Mouse (Mus musculus): ENCODE results near the gene Rassf5.
"Not testable (repeated sequence)": the region's sequence is repeated elsewhere in the genome, so short reads cannot be mapped to it uniquely, and the experiment has no call there.

Gene Rassf5

DNA sequence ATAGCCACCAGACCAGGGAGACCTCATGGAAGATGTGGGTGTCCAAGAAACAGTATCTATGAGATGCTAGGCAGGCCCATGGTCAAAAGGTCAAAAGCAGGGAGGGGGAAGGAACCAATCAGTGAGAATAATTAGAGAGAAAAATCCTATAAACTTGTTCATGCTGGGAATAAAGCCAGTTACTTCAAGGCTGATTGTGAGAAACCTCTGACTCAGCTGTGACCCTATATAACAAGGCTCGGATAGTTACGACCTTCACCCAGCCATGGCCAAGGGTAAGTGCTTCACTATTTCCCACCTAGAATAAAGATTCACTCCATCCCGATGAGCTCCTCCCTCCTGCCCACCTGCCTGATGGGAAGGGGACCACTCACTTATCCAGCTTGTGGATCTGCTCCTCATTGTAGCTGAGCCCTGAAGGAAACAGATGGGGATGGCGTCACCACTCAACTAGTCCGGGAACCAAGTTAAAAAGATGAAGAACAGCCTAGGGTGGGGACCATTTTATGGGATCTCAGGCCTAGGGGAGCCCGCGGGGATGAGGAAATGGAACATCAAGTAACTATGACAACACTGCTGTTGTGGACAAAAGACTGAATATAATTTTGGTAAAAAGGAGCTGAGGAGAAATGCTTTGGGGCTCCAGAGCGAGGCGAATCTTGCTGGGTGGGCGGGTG lies 14.7 kb upstream of the Rassf5 start:
- DNase-seq (ENCODE audit: low read depth, low spot score): no peak

DNA sequence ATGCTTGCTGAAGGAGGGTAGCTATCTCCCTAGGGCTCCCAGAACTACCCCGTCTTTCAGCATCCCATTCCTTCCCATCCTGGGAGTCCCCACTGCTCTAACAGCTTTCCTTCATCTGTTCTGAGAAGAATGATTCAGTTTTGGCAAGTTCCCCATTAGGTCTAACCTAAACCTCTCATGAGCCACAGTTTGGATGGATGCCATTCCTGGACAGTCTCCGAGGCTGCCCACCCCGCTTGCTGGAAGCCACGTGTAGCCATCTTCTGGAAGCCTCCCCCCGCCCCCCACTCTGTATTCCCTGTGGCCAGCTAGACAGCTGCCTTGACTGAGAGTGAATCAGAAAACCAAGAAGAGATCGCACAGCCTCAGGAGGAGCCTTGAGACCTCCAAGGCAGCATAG lies 12.2 kb upstream of the Rassf5 start:
- no peak for DNase-seq (ENCODE audit: low read depth, low spot score)

DNA sequence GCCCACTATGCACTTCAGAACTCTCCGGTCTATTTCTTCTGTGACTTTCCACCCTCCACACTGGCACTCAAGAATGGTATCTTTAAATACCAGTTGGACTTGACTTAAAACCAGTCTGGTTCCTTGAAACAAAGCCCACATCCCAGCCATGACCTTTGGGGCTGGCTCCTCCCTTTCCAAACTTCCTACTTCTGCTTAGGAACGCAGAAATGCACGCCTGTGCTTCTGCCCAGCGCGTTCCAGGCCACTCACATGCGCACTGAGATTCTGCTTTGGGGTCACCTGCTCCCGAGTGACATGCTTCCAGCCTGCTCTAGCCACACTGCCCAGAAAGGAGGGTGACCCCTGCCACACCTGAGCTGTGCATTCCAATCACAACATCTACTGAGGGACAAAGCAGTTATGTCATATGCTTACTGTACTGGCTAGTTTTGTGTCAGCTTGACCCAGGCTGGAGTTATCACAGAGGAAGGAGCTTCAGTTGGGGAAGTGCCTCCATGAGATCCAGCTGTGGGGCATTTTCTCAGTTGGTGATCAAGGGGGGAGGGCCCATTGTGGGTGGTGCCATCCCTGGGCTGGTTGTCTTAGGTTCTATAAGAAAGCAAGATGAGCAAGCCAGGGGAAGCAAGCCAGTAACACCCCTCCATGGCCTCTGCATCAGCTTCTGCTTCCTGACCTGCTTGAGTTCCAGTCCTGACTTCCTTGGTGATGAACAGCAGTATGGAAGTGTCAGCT lies 7.6 kb upstream of the Rassf5 start:
- DNase-seq (ENCODE audit: low read depth, low spot score): not testable (repeated sequence)

DNA sequence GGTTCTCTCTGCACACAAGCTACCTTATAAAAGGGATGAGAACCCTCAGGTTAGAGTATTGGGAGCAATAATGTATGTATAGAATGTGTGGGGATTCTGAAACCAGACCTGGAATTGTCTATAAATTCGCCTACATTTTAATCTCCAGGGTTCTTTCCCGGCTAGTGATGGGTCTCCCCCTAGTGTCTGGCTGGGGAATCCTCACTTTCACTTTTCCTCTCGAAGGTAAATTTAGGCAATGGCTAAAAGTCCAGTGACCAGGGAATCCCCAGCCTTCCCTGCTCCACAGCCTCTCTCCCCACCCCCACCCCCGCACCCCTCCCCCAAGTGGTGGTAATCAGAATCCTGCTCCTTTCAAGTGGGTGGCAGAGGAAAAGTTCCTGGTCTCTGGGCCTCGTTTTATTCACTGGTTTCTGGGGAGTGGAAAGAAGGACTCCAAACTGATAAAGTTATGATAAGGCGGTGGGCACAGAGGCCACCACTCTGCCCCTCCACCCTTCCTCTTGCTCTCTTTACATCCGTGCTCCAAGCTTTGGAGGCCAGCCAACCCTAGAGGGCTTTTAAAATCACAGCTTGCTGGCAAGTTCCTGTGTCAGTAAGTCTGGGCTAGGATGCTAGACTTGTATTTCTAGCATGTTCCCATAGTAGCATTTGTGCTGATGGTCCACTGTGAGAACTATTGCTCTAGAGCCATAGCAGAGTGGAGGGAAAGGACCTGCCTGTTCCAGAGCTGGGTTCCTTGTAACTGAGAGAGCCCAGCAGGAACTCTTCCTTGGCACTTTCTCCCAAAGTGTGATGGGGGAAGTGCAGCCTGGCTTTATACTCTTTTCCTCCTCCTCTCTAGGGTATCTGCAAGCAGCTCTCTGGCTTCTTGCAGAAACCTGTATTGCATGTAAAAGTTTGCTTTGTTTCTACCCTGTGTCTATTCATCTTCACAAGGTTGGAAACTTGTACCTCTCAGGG lies 1.7 kb upstream of the Rassf5 start:
- no peak for DNase-seq (ENCODE audit: low read depth, low spot score)

DNA sequence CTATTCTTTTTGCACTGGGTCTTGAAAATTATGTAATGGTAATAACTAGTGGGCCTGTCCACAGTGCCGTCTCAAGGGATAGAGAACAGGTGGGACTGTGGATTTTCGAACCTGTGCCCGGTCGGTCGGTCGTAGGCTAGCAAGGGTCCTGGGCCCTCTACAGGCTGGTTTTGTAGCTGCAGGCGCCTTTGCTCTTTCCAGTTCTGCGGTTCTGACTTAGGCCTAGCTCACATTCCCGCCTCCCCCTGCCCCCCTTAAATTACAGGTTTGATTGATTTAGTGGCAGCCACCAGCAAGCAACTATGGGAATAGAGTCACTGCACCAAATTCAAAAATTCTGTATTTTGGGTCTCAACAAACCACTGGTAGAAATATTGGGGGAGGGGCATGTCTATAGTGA lies 868 bp upstream of the Rassf5 start:
- DNase-seq (ENCODE audit: low read depth, low spot score): no peak

DNA sequence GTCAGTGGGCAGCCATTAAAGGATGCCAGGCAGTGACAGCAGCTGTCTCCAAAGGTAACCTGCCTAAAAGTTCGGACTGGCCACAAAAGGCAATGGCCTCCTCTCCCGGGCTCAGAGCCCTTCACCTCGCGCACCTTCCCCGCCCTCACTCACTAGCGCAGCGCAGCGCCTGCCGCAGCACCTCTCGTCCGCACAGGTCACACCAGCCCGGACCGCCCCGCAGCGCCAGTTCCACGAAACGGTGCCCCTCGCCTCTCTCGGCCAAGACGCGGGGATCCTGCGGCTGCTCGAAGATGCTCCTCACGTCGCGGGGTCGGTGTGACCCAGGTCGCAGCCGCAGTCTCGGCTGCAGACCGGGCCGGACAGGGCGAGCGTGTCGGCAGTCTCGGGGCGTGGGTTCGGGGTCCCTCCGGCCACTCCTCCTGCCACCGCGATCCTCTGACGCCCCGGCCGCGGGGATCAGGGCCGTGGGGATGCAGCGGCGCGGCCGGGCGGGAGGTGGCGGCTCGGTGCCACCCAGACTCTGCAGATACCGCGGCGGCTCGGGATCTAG lies 446 bp downstream of the Rassf5 start:
- DNase-seq (ENCODE audit: low read depth, low spot score): no peak

DNA sequence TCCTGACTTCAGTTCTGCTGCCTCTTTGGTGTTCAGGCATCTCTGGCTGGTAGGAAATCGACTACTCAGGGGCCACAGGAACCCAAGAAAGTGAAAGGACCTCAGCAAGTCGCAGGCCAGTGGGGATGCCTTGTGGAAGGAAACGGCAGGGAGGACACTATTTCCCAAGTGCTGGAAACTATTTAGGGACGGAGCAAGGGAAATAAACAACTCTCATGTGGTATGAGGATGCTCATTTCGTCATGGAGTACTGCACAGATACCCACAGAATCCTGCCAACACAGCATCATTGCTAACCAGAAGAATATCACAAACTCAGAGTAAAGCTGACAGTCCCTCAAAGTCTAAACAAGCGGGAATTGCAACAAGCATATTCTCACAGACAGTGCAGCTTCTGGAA lies 2.1 kb downstream of the Rassf5 start:
- no peak for DNase-seq (ENCODE audit: low read depth, low spot score)

DNA sequence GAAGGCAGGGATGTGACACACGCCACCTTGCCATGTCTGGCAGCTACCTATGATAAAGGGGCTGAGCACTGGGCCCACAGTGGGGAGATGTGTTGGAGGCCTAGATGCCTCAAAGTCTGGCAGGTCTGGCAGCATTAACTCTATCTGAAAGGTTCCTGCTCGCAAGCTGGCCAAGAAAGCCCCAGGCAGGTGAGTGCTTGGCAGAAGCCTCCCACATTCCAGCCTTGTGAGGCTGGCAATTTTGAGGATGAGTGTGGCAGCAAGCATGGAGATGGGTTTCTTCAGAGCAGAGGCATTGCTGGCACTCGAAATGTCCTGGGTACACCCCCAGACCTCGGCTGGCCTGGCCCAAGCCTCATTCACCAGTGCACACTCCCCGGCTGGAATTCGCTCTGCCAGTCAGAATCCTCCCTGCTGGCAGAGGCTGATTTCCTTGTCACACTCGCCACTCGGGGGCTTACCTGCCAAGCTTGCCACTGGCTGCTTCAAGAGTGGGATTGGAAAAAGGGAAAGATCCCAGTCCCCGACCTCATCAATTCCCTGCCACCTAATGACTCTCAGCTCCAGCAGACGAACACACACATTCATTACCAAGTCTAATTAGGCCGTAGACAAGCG lies 5.4 kb downstream of the Rassf5 start:
- DNase-seq (ENCODE audit: low read depth, low spot score): no peak

DNA sequence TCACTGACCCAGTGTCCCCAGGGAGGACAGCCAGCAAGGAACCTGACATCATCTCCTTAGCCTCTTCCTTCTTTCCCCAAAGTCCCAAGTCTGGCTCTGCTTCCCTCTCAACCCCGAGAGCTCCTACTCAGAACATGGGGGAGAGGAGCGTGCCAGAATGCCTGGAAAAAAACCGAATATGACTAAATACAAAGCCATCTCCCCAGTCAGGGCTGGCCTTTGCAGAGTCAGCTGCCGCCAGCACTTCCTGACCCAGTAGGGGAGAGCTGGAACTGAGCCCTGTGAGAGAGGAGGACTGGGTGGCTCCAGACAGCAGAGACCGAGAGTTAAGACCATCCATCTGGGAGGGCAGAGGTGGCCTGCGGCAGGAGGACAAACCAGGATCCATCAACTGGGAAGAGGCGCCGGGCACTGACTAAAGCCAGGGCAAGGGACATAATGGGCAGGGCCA lies 6.1 kb downstream of the Rassf5 start:
- DNase-seq (ENCODE audit: low read depth, low spot score): no peak

DNA sequence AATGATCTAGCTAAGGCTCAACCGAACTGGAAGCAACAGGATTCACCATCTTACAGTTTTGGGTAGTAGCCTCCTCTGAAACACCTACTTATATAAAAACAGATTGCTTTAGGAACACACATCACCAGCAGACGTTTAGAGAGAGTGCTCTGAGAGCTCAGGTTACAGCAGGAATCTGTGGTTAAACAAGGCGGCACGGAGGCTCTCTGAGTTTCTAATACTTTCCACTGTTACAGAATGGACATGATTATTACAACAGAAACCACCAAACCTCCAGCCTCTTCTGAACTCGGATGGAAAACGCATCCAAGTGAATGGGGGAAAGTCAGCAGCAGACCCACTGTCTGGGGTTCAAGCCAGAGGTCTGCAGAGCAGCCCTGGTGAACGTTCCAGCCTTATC lies 9.0 kb downstream of the Rassf5 start:
- no peak for DNase-seq (ENCODE audit: low read depth, low spot score)

DNA sequence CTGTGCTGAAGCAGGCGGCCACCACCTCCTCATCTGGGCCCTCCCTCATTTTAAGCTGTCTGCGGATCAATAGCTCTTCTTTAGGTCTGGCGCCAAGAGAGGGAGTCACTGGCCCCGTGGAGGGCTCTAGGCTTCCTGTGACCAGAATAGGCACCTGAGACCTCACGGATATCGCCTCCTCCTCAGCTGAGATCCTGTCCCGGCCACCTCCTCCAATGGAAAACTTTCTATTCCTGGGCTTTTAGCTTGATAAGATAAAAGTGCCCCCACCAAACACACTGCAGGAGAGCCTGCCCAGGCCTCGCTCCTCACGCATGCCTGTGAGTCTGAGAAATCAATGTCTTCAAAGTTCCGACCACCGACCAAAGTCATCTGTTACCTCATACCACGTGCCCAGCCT lies 11.5 kb downstream of the Rassf5 start:
- DNase-seq (ENCODE audit: low read depth, low spot score): no peak

DNA sequence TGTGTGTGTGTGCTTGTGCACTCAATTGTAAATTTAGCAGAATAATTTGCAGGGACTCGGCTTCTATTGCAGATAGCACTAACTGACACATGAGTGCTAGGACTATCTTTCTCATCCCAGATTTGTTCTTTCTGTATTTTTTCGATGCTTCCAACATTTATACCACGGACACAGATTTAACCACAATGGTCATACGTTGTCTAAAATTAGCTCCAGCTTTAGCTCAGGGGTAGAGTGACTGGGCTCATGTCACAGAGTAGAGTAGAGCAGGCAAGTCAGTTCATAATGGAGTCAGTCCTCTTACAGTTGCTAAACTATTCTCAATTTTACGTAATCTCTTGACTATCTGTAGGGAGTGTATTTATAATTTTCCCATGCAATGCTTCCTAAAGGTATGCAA lies 16.4 kb downstream of the Rassf5 start:
- DNase-seq (ENCODE audit: low read depth, low spot score): no peak

DNA sequence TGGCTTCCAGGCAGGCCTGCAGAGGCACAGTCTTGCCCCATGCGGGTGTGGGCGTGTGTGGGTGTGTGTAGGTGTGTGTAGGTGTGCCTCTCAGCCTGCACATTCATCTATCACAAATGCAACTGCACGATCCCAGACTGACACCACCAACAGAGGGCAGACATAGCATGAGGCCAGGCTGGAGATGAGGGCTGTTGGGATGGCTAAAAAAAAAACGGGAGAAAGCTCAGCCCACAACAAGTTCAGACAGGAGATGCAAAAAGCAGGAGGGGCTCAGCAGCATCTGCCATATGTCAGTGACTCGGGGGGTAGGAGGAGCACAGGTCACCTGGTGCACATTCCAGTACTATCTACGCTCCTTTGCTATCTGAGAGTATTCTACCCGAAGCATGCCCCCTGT lies 16.8 kb downstream of the Rassf5 start:
- DNase-seq (ENCODE audit: low read depth, low spot score): no peak

DNA sequence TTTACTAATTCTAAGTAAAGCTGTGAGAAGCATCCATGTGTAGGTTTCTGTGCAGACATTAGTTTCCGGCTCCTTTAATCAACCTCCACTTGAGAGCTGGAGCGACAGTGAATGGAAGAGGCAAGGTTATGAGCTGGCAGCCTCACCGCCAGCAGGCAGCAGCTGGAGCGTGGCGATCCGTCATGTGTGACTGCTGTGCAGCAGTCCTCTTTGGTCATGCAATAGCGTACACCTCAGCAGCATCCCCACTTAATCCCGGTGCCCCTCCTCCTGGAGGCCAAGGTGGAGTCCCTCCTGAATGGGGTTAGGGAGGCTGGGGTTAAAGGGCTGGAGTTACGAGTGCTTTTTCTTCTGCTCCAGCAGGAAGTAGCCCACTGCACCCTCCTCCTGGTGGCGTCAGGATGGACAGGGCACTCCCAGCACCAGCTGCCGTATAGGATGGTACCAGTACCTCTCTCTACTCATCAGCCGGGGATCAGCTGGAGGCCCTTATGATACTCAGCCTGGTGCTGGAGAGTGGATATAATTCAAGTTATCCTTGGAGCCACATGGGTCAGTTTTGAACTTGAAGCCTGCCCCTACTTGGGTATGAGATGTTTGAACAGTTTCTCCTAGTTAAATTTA lies 20.1 kb downstream of the Rassf5 start:
- DNase-seq (ENCODE audit: low read depth, low spot score): no peak

DNA sequence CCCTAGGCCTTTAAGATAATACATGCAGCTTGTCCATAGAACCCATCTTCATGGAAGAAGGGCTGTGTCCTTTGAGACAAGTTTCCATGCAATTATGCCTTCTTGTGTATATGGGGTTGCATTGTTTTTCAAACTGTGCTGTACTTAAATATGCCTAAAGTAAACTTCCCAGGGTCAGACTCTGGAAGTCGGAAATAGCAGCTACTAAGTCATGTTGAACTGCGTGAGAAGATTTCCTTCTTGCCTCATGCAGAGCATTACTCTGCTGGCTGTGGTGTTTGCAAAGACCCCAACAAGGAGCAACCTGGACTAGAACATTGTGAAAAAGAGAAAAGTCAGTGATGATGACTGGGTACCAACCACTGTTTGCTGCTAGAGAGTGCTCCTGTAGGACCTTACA lies 21.7 kb downstream of the Rassf5 start:
- no peak for DNase-seq (ENCODE audit: low read depth, low spot score)

DNA sequence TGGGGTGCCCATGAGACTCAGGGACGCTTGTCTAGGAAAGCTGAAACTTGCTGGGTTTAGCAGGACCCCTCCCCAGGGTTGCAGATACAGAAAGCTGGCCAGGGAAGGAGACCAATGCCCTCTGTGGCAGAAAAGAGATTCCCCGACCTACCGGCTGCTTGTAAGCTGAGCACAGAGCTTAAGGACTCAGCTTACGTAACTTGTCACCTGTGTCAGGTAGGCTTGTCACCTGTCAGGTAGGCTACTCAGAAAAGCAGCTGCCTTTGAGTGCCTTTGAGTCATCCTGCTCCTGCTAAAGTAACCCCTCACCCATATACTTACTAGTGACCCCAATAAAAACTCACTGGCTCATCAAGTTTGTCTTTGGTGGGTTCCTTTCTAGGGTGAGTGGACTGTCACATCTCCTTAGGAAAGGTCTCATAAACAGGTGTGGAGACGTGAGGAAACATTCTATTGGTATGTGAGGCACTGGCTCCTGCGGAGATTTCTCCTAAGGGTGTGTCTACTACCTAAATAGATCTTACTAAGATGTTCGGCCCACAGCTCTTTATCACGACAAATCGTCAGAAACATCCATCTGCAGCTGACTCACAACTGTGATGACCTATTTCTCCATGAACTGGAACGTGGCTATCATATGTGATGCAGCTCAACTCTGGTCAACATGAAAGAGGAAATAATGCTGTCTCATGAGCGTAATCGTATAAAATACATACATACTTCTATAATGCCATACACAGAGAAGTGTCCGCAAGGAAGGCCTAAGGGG lies 23.1 kb downstream of the Rassf5 start:
- no peak for DNase-seq (ENCODE audit: low read depth, low spot score)

DNA sequence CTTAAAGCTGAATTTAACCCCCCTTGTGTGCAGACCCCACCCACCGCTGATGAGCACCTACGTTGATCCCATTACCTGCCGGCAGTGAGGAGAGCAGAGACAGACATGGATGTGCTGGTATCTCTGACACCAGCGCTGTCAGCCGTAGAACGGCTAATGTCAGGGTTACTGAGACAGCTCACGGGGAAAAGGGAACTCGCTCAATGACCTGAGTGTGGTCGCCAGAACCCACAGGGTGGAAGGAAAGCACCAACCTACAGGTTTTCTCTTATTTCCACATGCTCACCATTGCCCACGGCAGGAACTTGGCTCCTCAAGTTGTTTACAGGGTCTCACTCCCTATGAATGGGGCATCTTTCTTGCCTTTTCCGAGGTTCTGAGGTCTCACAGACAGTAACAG lies 26.1 kb downstream of the Rassf5 start:
- no peak for DNase-seq (ENCODE audit: low read depth, low spot score)

DNA sequence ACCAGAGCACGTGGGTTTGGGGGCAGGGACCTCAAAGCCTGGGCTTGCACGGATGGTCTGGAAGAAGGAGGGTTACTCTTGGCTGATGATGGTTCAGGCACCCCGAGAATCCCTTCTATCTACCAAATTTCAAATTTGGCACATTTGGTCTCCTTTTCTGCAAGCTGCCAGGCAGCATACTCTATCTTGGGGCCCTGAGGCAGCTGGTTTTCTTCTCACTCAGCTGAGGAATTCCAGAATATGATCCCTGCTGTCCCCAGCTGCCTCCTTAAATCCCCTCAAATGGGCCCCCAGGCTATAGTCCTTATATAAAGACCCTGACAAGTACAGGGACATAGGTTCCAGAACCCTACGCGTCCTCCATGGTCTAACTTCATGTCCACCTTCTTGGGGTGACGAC lies 31.7 kb downstream of the Rassf5 start:
- DNase-seq (ENCODE audit: low read depth, low spot score): no peak

DNA sequence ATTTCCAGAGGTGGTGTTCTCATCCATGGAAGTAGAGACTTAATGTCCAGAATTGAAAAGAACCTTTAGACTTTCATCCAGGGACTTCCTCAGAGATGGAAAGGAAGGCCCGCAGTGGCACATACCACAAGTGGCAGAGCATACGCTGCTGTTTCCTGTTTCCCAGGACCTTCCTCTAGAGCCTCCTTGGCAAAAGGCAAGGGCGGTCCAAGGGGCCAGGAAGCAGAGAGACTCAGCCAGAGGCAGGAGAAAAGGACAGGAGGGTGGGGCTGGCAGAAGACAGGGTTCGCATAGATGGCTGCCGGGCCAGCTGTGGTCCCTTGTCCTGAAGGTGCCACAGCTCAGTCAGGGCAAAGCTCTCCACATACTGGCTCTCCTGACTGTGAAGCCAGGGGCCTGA lies 32.1 kb downstream of the Rassf5 start:
- DNase-seq (ENCODE audit: low read depth, low spot score): no peak

DNA sequence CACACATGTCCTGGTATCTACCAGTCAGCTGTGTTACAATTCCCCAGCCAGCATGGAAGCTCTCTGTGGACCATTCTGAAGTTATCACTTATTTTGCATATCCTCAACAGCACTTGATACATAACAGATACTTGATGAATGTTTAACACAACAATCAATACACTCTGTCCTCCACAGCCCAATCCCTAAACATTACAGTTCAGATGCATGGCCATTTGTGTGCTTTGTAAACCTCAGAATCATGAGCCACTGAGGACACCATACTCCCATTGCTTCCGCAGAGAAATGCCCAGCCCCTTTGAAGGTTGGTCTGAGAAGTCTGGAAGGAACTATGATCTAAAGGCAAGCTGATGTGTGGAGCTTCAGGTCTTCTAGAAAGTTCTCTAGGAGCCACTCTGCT lies 33.4 kb downstream of the Rassf5 start:
- no peak for DNase-seq (ENCODE audit: low read depth, low spot score)
